Mouse (Mus musculus): Measurements from ENCODE around the gene Acbd4. TPM values are rescaled to one million over a fixed set of nuclear protein-coding genes. Genes with fewer than 3 reads are reported as not detected.

Gene Acbd4
- total RNA-seq, 2 experiments from 2014 or later: 36.1 to 38.9 TPM

GRCm38 (mm10) chr11:103113005-103113404 lies 11.5 kb downstream of the Acbd4 start:
- no peak for DNase-seq (ENCODE audit: low spot score)

GRCm38 (mm10) chr11:103113771-103114170 lies 12.3 kb downstream of the Acbd4 start:
- no peak for DNase-seq (ENCODE audit: low spot score)

- DNase-seq (ENCODE audit: low spot score): no peak
Observed at GRCm38 (mm10) chr11:103114270-103114943, 12.9 kb downstream of the Acbd4 start.

GRCm38 (mm10) chr11:103115163-103116007 lies 13.9 kb downstream of the Acbd4 start:
- DNase-seq (ENCODE audit: low spot score): peak; percentile 81

- peak; percentile 100 for DNase-seq (ENCODE audit: low spot score)
Observed at GRCm38 (mm10) chr11:103116008-103116818, 14.7 kb downstream of the Acbd4 start, which contains the start of gene Hexim1. TSS of gene Hexim1 (plus strand) at chr11:103116231.

- DNase-seq (ENCODE audit: low spot score): peak; percentile 81
Observed at GRCm38 (mm10) chr11:103116959-103117590, 15.6 kb downstream of the Acbd4 start.

GRCm38 (mm10) chr11:103117591-103118009 lies 16.1 kb downstream of the Acbd4 start:
- peak; percentile 40 for DNase-seq (ENCODE audit: low spot score)

- DNase-seq (ENCODE audit: low spot score): no peak
Observed at GRCm38 (mm10) chr11:103118866-103119265, 17.4 kb downstream of the Acbd4 start.

GRCm38 (mm10) chr11:103119609-103120008 lies 18.1 kb downstream of the Acbd4 start:
- DNase-seq (ENCODE audit: low spot score): no peak

- peak; percentile 68 for DNase-seq (ENCODE audit: low spot score)
Observed at GRCm38 (mm10) chr11:103120315-103120714, 18.8 kb downstream of the Acbd4 start.

- peak; percentile 65 for DNase-seq (ENCODE audit: low spot score)
Observed at GRCm38 (mm10) chr11:103131701-103132575, 30.5 kb downstream of the Acbd4 start, which contains the start of gene Hexim2. TSS of gene Hexim2 (plus strand) at chr11:103132429.

- DNase-seq (ENCODE audit: low spot score): peak; percentile 100
Observed at GRCm38 (mm10) chr11:103132576-103133455, 31.3 kb downstream of the Acbd4 start.

- DNase-seq (ENCODE audit: low spot score): no peak
Observed at GRCm38 (mm10) chr11:103133456-103134185, 32.1 kb downstream of the Acbd4 start.

GRCm38 (mm10) chr11:103134221-103134620 lies 32.7 kb downstream of the Acbd4 start:
- no peak for DNase-seq (ENCODE audit: low spot score)

GRCm38 (mm10) chr11:103136039-103136577 lies 34.6 kb downstream of the Acbd4 start:
- DNase-seq (ENCODE audit: low spot score): no peak

GRCm38 (mm10) chr11:103139951-103140762 lies 38.7 kb downstream of the Acbd4 start:
- no peak for DNase-seq (ENCODE audit: low spot score)

GRCm38 (mm10) chr11:103140763-103141100 lies 39.2 kb downstream of the Acbd4 start:
- DNase-seq (ENCODE audit: low spot score): no peak

Measured in gastrocnemius, adult 18-20 months (tissue).